Mouse (Mus musculus): ENCODE results near the gene Pam. TPM values are rescaled to one million over a fixed set of nuclear protein-coding genes. Genes with fewer than 3 reads are reported as not detected.

The Pam gene
- polyA plus RNA-seq, 1 experiment from 2014 or later: 18.0 TPM

- ATAC-seq (ENCODE audit: insufficient number of reproducible peaks, low FRiP score, low TSS enrichment, low read depth) (no peak), DNase-seq (ENCODE audit: low spot score) (no peak)
- Histone ChIP-seq H3K9ac (ENCODE audit: low read length) (no peak overlapping the region), H3K27ac (replicated peaks; ENCODE audit: low read depth, low read length) (no peak overlapping the region), H3K4me2 (ENCODE audit: low read depth, severe bottlenecking) (no peak overlapping the region), H3K36me3 (ENCODE audit: control insufficient read depth, insufficient read depth, low read length) (no peaks in the 10 kb centered on the region), H3K4me1 (ENCODE audit: control insufficient read depth, insufficient read depth, low read length) (no peaks in the 10 kb centered on the region), H3K4me3 (ENCODE audit: low read depth, low read length) (no peak overlapping the region), H3K9me3 (ENCODE audit: control insufficient read depth, low read length) (no peaks in the 10 kb centered on the region), H3K27me3 (ENCODE audit: control insufficient read depth, insufficient read depth, low read length) (no peaks in the 10 kb centered on the region)
- WGBS: 71% methylated on average over 3 of the region's 3 CpGs
Observed at GRCm38 (mm10) chr1:97938053-97938452, 157.4 kb downstream of the Pam start.

GRCm38 (mm10) chr1:97934940-97935339, 160.5 kb downstream of the Pam start:
- DNase-seq (ENCODE audit: low spot score): no peak
- no peak overlapping the region for H3K27ac ChIP-seq (replicated peaks; ENCODE audit: low read depth, low read length)
- no peaks in the 10 kb centered on the region for H3K27me3 ChIP-seq (ENCODE audit: control insufficient read depth, insufficient read depth, low read length)
- H3K9ac ChIP-seq (ENCODE audit: low read length): no peak overlapping the region
- H3K36me3 ChIP-seq (ENCODE audit: control insufficient read depth, insufficient read depth, low read length): no peaks in the 10 kb centered on the region
- H3K4me2 ChIP-seq (ENCODE audit: low read depth, severe bottlenecking): no peak overlapping the region
- H3K9me3 ChIP-seq (ENCODE audit: control insufficient read depth, low read length): no peaks in the 10 kb centered on the region
- H3K4me1 ChIP-seq (ENCODE audit: control insufficient read depth, insufficient read depth, low read length): no peaks in the 10 kb centered on the region
- no peak overlapping the region for H3K4me3 ChIP-seq (ENCODE audit: low read depth, low read length)
- no peak for ATAC-seq (ENCODE audit: insufficient number of reproducible peaks, low FRiP score, low TSS enrichment, low read depth)

DNA sequence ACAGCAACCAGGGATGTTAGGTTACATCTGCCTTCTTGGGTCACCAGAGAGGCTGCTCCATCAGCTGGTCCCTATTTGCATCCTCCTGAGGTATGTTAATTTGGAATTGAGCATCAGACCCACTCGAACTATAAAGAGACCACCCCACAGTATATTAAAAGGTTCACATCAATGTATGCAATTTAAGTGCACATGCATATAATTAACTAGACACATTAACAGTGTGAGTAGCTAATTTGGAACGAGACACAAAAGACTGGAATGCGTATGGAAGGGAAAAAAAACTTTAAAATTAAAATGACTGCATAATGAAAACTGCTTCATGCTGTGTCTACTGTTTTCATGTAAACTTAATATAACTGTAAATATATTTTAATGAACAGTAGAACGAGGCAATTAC, 164.2 kb downstream of the Pam start:
- 60% methylated on average over 4 of the region's 4 CpGs for WGBS
- Histone ChIP-seq H3K9me3 (ENCODE audit: control insufficient read depth, low read length) (no peaks in the 10 kb centered on the region), H3K27me3 (ENCODE audit: control insufficient read depth, insufficient read depth, low read length) (no peaks in the 10 kb centered on the region), H3K4me1 (ENCODE audit: control insufficient read depth, insufficient read depth, low read length) (no peaks in the 10 kb centered on the region), H3K9ac (ENCODE audit: low read length) (no peak overlapping the region), H3K4me3 (ENCODE audit: low read depth, low read length) (no peak overlapping the region), H3K27ac (replicated peaks; ENCODE audit: low read depth, low read length) (no peak overlapping the region), H3K4me2 (ENCODE audit: low read depth, severe bottlenecking) (no peak overlapping the region), H3K36me3 (ENCODE audit: control insufficient read depth, insufficient read depth, low read length) (no peaks in the 10 kb centered on the region)
- DNase-seq (ENCODE audit: low spot score): no peak
- no peak; the same call in 1 of the 2 replicates for ATAC-seq (ENCODE audit: insufficient number of reproducible peaks, low FRiP score, low TSS enrichment, low read depth)

- H3K36me3 ChIP-seq (ENCODE audit: control insufficient read depth, insufficient read depth, low read length): no peaks in the 10 kb centered on the region
- no peak for DNase-seq (ENCODE audit: low spot score)
Observed at GRCm38 (mm10) chr1:97929415-97930028, 165.9 kb downstream of the Pam start.

GRCm38 (mm10) chr1:97926789-97927188, 168.7 kb downstream of the Pam start:
- ATAC-seq (ENCODE audit: insufficient number of reproducible peaks, low FRiP score, low TSS enrichment, low read depth) (no peak), DNase-seq (ENCODE audit: low spot score) (no peak)
- Histone ChIP-seq H3K27me3 (ENCODE audit: control insufficient read depth, insufficient read depth, low read length) (no peaks in the 10 kb centered on the region), H3K4me3 (ENCODE audit: low read depth, low read length) (no peak overlapping the region), H3K4me1 (ENCODE audit: control insufficient read depth, insufficient read depth, low read length) (no peaks in the 10 kb centered on the region), H3K27ac (replicated peaks; ENCODE audit: low read depth, low read length) (no peak overlapping the region), H3K4me2 (ENCODE audit: low read depth, severe bottlenecking) (no peak overlapping the region), H3K9ac (ENCODE audit: low read length) (no peak overlapping the region), H3K9me3 (ENCODE audit: control insufficient read depth, low read length) (no peaks in the 10 kb centered on the region), H3K36me3 (ENCODE audit: control insufficient read depth, insufficient read depth, low read length) (no peaks in the 10 kb centered on the region)
- 83% methylated on average over 7 of the region's 7 CpGs for whole genome bisulfite sequencing

More at GRCm38 (mm10) chr1:97929415-97930028, 165.9 kb downstream of the Pam start:
- no peak for ATAC-seq (ENCODE audit: insufficient number of reproducible peaks, low FRiP score, low TSS enrichment, low read depth)
- no peak overlapping the region for H3K27ac ChIP-seq (replicated peaks; ENCODE audit: low read depth, low read length)
- 56% methylated on average over 4 of the region's 4 CpGs for WGBS
- H3K4me3 ChIP-seq (ENCODE audit: low read depth, low read length): no peak overlapping the region
- no peaks in the 10 kb centered on the region for H3K27me3 ChIP-seq (ENCODE audit: control insufficient read depth, insufficient read depth, low read length)
- no peak overlapping the region for H3K9ac ChIP-seq (ENCODE audit: low read length)
- no peaks in the 10 kb centered on the region for H3K9me3 ChIP-seq (ENCODE audit: control insufficient read depth, low read length)
- H3K4me2 ChIP-seq (ENCODE audit: low read depth, severe bottlenecking): no peak overlapping the region
- no peaks in the 10 kb centered on the region for H3K4me1 ChIP-seq (ENCODE audit: control insufficient read depth, insufficient read depth, low read length)

GRCm38 (mm10) chr1:97926017-97926540, 169.4 kb downstream of the Pam start:
- Histone ChIP-seq H3K9ac (ENCODE audit: low read length) (no peak overlapping the region), H3K36me3 (ENCODE audit: control insufficient read depth, insufficient read depth, low read length) (no peaks in the 10 kb centered on the region), H3K27ac (replicated peaks; ENCODE audit: low read depth, low read length) (no peak overlapping the region), H3K9me3 (ENCODE audit: control insufficient read depth, low read length) (no peaks in the 10 kb centered on the region), H3K4me2 (ENCODE audit: low read depth, severe bottlenecking) (no peak overlapping the region), H3K27me3 (ENCODE audit: control insufficient read depth, insufficient read depth, low read length) (no peaks in the 10 kb centered on the region), H3K4me1 (ENCODE audit: control insufficient read depth, insufficient read depth, low read length) (no peaks in the 10 kb centered on the region), H3K4me3 (ENCODE audit: low read depth, low read length) (no peak overlapping the region)
- ATAC-seq (ENCODE audit: insufficient number of reproducible peaks, low FRiP score, low TSS enrichment, low read depth): no peak; the same call in 1 of the 2 replicates
- DNase-seq (ENCODE audit: low spot score): no peak
- WGBS: 77% methylated on average over 2 of the region's 2 CpGs

DNA sequence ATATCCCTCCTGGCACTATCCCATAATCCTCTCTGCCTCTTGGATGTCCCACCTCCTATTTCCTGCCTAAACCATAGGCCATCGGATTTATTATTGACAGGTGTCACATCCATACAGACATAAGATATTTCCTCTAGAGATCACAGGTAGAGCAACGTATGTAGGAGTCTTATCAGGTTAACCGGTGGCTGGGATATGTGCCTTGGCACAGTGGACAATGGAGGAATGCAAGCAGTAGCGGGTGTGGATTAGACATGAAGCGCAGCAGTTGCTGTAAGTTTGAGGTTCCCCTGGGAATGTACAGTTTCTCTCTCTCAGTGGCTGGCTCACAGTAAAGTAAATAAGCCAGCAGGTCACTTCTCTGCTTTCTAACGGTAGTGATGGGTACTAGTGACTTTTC, 173.1 kb downstream of the Pam start:
- H3K27ac ChIP-seq (replicated peaks; ENCODE audit: low read depth, low read length): no peak overlapping the region
- H3K4me1 ChIP-seq (ENCODE audit: control insufficient read depth, insufficient read depth, low read length): no peaks in the 10 kb centered on the region
- ATAC-seq (ENCODE audit: insufficient number of reproducible peaks, low FRiP score, low TSS enrichment, low read depth) (no peak), DNase-seq (ENCODE audit: low spot score) (no peak)
- 90% methylated on average over 6 of the region's 6 CpGs for WGBS
- H3K27me3 ChIP-seq (ENCODE audit: control insufficient read depth, insufficient read depth, low read length): no peaks in the 10 kb centered on the region
- no peak overlapping the region for H3K4me2 ChIP-seq (ENCODE audit: low read depth, severe bottlenecking)
- no peaks in the 10 kb centered on the region for H3K9me3 ChIP-seq (ENCODE audit: control insufficient read depth, low read length)
- H3K36me3 ChIP-seq (ENCODE audit: control insufficient read depth, insufficient read depth, low read length): no peaks in the 10 kb centered on the region
- no peak overlapping the region for H3K9ac ChIP-seq (ENCODE audit: low read length)
- no peak overlapping the region for H3K4me3 ChIP-seq (ENCODE audit: low read depth, low read length)

- H3K27ac ChIP-seq (replicated peaks; ENCODE audit: low read depth, low read length): no peak overlapping the region
- H3K4me3 ChIP-seq (ENCODE audit: low read depth, low read length): no peak overlapping the region
- H3K4me1 ChIP-seq (ENCODE audit: control insufficient read depth, insufficient read depth, low read length): no peaks in the 10 kb centered on the region
- DNase-seq (ENCODE audit: low spot score) (no peak), ATAC-seq (ENCODE audit: insufficient number of reproducible peaks, low FRiP score, low TSS enrichment, low read depth) (no peak)
- H3K36me3 ChIP-seq (ENCODE audit: control insufficient read depth, insufficient read depth, low read length): no peaks in the 10 kb centered on the region
- H3K9me3 ChIP-seq (ENCODE audit: control insufficient read depth, low read length): no peaks in the 10 kb centered on the region
- H3K4me2 ChIP-seq (ENCODE audit: low read depth, severe bottlenecking): no peak overlapping the region
- H3K9ac ChIP-seq (ENCODE audit: low read length): no peak overlapping the region
- 90% methylated on average over 1 of the region's 1 CpGs for WGBS
- H3K27me3 ChIP-seq (ENCODE audit: control insufficient read depth, insufficient read depth, low read length): no peaks in the 10 kb centered on the region
Observed at GRCm38 (mm10) chr1:97921886-97922285, 173.6 kb downstream of the Pam start.

- H3K4me3 ChIP-seq (ENCODE audit: low read depth, low read length): no peak overlapping the region
- H3K9me3 ChIP-seq (ENCODE audit: control insufficient read depth, low read length): no peaks in the 10 kb centered on the region
- WGBS: 69% methylated on average over 8 of the region's 8 CpGs
- no peak for ATAC-seq (ENCODE audit: insufficient number of reproducible peaks, low FRiP score, low TSS enrichment, low read depth)
- no peak for DNase-seq (ENCODE audit: low spot score)
- no peak overlapping the region for H3K27ac ChIP-seq (replicated peaks; ENCODE audit: low read depth, low read length)
- no peak overlapping the region for H3K9ac ChIP-seq (ENCODE audit: low read length)
- H3K4me2 ChIP-seq (ENCODE audit: low read depth, severe bottlenecking): no peak overlapping the region
- no peaks in the 10 kb centered on the region for H3K27me3 ChIP-seq (ENCODE audit: control insufficient read depth, insufficient read depth, low read length)
- H3K36me3 ChIP-seq (ENCODE audit: control insufficient read depth, insufficient read depth, low read length): no peaks in the 10 kb centered on the region
- H3K4me1 ChIP-seq (ENCODE audit: control insufficient read depth, insufficient read depth, low read length): no peaks in the 10 kb centered on the region
Observed at GRCm38 (mm10) chr1:97918495-97918894, 177.0 kb downstream of the Pam start.
